ENCODE assay signal across 7 mouse cellular contexts in the genomic region with DNA sequence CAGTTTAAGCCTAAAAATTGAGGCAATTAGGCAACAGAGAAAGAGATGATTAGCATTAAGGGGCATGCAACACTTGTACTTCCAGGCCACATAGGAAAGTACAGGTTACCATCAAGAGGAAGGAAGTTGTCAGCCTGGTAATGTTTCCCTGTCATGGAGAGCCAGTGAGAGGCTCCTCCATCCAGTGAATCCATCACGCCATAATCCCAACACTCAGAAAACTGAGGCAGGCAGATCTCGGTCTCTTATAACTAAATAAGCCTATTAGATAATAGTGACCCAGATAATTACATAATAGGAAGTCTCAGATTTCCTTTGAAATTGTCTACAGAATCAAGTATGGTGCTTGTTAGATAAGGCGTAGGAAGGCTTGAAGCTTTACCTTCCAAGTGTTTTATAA. TPM values are rescaled to one million over a fixed set of nuclear protein-coding genes. Genes with fewer than 3 reads are reported as not detected.
DNase-seq lines count a peak whose midpoint lies in the region; ATAC-seq and TF ChIP-seq lines count a peak whose summit lies in the region.

No protein-coding gene starts in this region.

- no peaks in the 10 kb centered on the region for H3K27me3 ChIP-seq in hindbrain, embryonic 14.5 days (ENCODE audit: control insufficient read depth, insufficient read depth, low read length)
- no peaks in the 10 kb centered on the region for H3K27me3 ChIP-seq in hindbrain, embryonic 11.5 days (ENCODE audit: control insufficient read depth, insufficient read depth, low read length)
- no peaks in the 10 kb centered on the region for H3K27me3 ChIP-seq in midbrain, embryonic 14.5 days (ENCODE audit: control insufficient read depth, insufficient read depth, low read length)
- H3K27me3 ChIP-seq in midbrain, postnatal 0 days (ENCODE audit: insufficient read depth, low read length) = no peaks in the 10 kb centered on the region
- H3K27me3 ChIP-seq in stomach, embryonic 15.5 days (replicated peaks) = no peaks in the 10 kb centered on the region

- DNase-seq in hindbrain, embryonic 14.5 days (ENCODE audit: low spot score) = no peak
- no peak for DNase-seq in hindbrain, embryonic 11.5 days (ENCODE audit: low spot score)
- no peak for DNase-seq in midbrain, embryonic 14.5 days
- no peak for DNase-seq in midbrain, postnatal 0 days (ENCODE audit: low spot score)
- DNase-seq in induced T-regulatory cell, adult 2 months (ENCODE audit: low read depth) = peak; percentile 17
- no peak for DNase-seq in thymus, postnatal 14 days

- no peak for ATAC-seq in hindbrain, embryonic 14.5 days (ENCODE audit: low FRiP score)
- no peak for ATAC-seq in hindbrain, embryonic 11.5 days (ENCODE audit: low FRiP score)
- no peak for ATAC-seq in midbrain, embryonic 14.5 days (ENCODE audit: low FRiP score, low TSS enrichment)
- ATAC-seq in midbrain, postnatal 0 days (ENCODE audit: low FRiP score) = no peak
- ATAC-seq in stomach, embryonic 15.5 days (ENCODE audit: insufficient read depth, low FRiP score, low read depth) = no peak

- H3K4me1 ChIP-seq in hindbrain, embryonic 14.5 days (replicated peaks; ENCODE audit: control insufficient read depth, insufficient read depth, low read length) = 0 out of 2 replicates have a peak, but pooled peaks cover 6% of the 10 kb centered on the region
- H3K4me1 ChIP-seq in hindbrain, embryonic 11.5 days (replicated peaks; ENCODE audit: control insufficient read depth, insufficient read depth, low read length) = no peaks in the 10 kb centered on the region
- H3K4me1 ChIP-seq in midbrain, embryonic 14.5 days (ENCODE audit: control insufficient read depth, insufficient read depth, low read length) = 0 out of 2 replicates have a peak, but pooled peaks cover 4% of the 10 kb centered on the region
- H3K4me1 ChIP-seq in midbrain, postnatal 0 days (ENCODE audit: insufficient read depth, low read length) = no peaks in the 10 kb centered on the region
- 0 out of 2 replicates have a peak, but pooled peaks cover 5% of the 10 kb centered on the region for H3K4me1 ChIP-seq in stomach, embryonic 15.5 days

- H3K9me3 ChIP-seq in hindbrain, embryonic 14.5 days (ENCODE audit: control insufficient read depth, low read length) = no peaks in the 10 kb centered on the region
- H3K9me3 ChIP-seq in hindbrain, embryonic 11.5 days (ENCODE audit: control insufficient read depth, low read length) = no peaks in the 10 kb centered on the region
- H3K9me3 ChIP-seq in midbrain, embryonic 14.5 days (ENCODE audit: control insufficient read depth, low read length) = no peaks in the 10 kb centered on the region
- H3K9me3 ChIP-seq in midbrain, postnatal 0 days (ENCODE audit: low read length) = no peaks in the 10 kb centered on the region
- H3K9me3 ChIP-seq in stomach, embryonic 15.5 days = no peaks in the 10 kb centered on the region

- peak overlapping the region; percentile 40; the same call in 1 of the 2 replicates for H3K9ac ChIP-seq in hindbrain, embryonic 14.5 days
- H3K9ac ChIP-seq in hindbrain, embryonic 11.5 days (ENCODE audit: low read depth, low read length) = no peak overlapping the region
- no peak overlapping the region; the same call in 1 of the 2 replicates for H3K9ac ChIP-seq in midbrain, embryonic 14.5 days (replicated peaks; ENCODE audit: low read length)
- H3K9ac ChIP-seq in midbrain, postnatal 0 days (replicated peaks; ENCODE audit: low read length, poor library complexity, severe bottlenecking) = no peak overlapping the region
- H3K9ac ChIP-seq in stomach, embryonic 15.5 days = no peak overlapping the region

- 81% methylated on average over 3 of the region's 3 CpGs for WGBS in hindbrain, embryonic 14.5 days
- WGBS in hindbrain, embryonic 11.5 days = 87% methylated on average over 3 of the region's 3 CpGs
- 78% methylated on average over 3 of the region's 3 CpGs for WGBS in midbrain, embryonic 14.5 days
- WGBS in midbrain, postnatal 0 days = 74% methylated on average over 3 of the region's 3 CpGs
- 70% methylated on average over 3 of the region's 3 CpGs for WGBS in stomach, embryonic 15.5 days

- peak overlapping the region; percentile 36; the same call in 1 of the 2 replicates for H3K4me2 ChIP-seq in hindbrain, embryonic 14.5 days (replicated peaks)
- H3K4me2 ChIP-seq in hindbrain, embryonic 11.5 days (replicated peaks; ENCODE audit: low read depth, low read length) = no peak overlapping the region
- peak overlapping the region; percentile 33 for H3K4me2 ChIP-seq in midbrain, embryonic 14.5 days (ENCODE audit: low read length)
- H3K4me2 ChIP-seq in midbrain, postnatal 0 days (ENCODE audit: low read depth, low read length, poor library complexity, severe bottlenecking) = no peak overlapping the region
- H3K4me2 ChIP-seq in stomach, embryonic 15.5 days = peak overlapping the region; percentile 47; the same call in 1 of the 2 replicates

- no peak overlapping the region for H3K27ac ChIP-seq in hindbrain, embryonic 14.5 days
- H3K27ac ChIP-seq in hindbrain, embryonic 11.5 days (ENCODE audit: low read depth, low read length) = no peak overlapping the region
- H3K27ac ChIP-seq in midbrain, embryonic 14.5 days (replicated peaks; ENCODE audit: low read depth, low read length) = no peak overlapping the region
- H3K27ac ChIP-seq in midbrain, postnatal 0 days (ENCODE audit: low read depth, low read length) = no peak overlapping the region
- no peak overlapping the region for H3K27ac ChIP-seq in stomach, embryonic 15.5 days

- TF ChIP-seq CTCF in midbrain, postnatal 0 days (IDR thresholded peaks at IDR 0.05) = no peak

- H3K4me3 ChIP-seq in hindbrain, embryonic 14.5 days (replicated peaks; ENCODE audit: low read length) = peak overlapping the region; percentile 51; the same call in 1 of the 2 replicates
- H3K4me3 ChIP-seq in hindbrain, embryonic 11.5 days (ENCODE audit: low read depth, low read length) = no peak overlapping the region
- H3K4me3 ChIP-seq in midbrain, embryonic 14.5 days (replicated peaks; ENCODE audit: low read depth, low read length) = no peak overlapping the region
- H3K4me3 ChIP-seq in midbrain, postnatal 0 days (ENCODE audit: low read depth, low read length) = no peak overlapping the region
- no peak overlapping the region for H3K4me3 ChIP-seq in stomach, embryonic 15.5 days (replicated peaks)

- H3K36me3 ChIP-seq in hindbrain, embryonic 14.5 days (replicated peaks; ENCODE audit: control insufficient read depth, insufficient read depth) = no peaks in the 10 kb centered on the region
- no peaks in the 10 kb centered on the region for H3K36me3 ChIP-seq in hindbrain, embryonic 11.5 days (ENCODE audit: control insufficient read depth, insufficient read depth, low read length)
- H3K36me3 ChIP-seq in midbrain, embryonic 14.5 days (ENCODE audit: control insufficient read depth, insufficient read depth, low read length) = no peaks in the 10 kb centered on the region
- no peaks in the 10 kb centered on the region for H3K36me3 ChIP-seq in midbrain, postnatal 0 days (ENCODE audit: insufficient read depth, low read length)
- no peaks in the 10 kb centered on the region for H3K36me3 ChIP-seq in stomach, embryonic 15.5 days

RNA-seq across cellular contexts. Expression of a gene that starts 1.0 kb away (rescaled TPM):
- 139 and 145 TPM in 2 replicates for polyA plus RNA-seq in hindbrain, embryonic 14.5 days (2014; fragmentation: Nextera tagmentation; extraction: Ambion mirVana)
- polyA plus RNA-seq in hindbrain, embryonic 11.5 days (2014; fragmentation: Nextera tagmentation; extraction: Ambion mirVana) = 120 and 125 TPM in 2 replicates
- 118 and 127 TPM in 2 replicates for polyA plus RNA-seq in midbrain, embryonic 14.5 days (2014; fragmentation: Nextera tagmentation; extraction: Ambion mirVana)
- total RNA-seq in midbrain, postnatal 0 days (2014; rRNA removed) = 70.5 and 96.7 TPM in 2 replicates
- 149 and 150 TPM in 2 replicates for polyA plus RNA-seq in midbrain, postnatal 0 days (2015; fragmentation: Nextera tagmentation; extraction: Ambion mirVana)
- polyA plus RNA-seq in stomach, embryonic 15.5 days (2015; fragmentation: Nextera tagmentation; extraction: Ambion mirVana) = 101 and 117 TPM in 2 replicates

RNA-seq across cellular contexts. Expression of a gene that starts 14.3 kb away (rescaled TPM):
- polyA plus RNA-seq in hindbrain, embryonic 14.5 days (2014; fragmentation: Nextera tagmentation; extraction: Ambion mirVana) = 63.9 and 67.8 TPM in 2 replicates
- 93.5 and 96.3 TPM in 2 replicates for polyA plus RNA-seq in hindbrain, embryonic 11.5 days (2014; fragmentation: Nextera tagmentation; extraction: Ambion mirVana)
- polyA plus RNA-seq in midbrain, embryonic 14.5 days (2014; fragmentation: Nextera tagmentation; extraction: Ambion mirVana) = 85.1 and 85.2 TPM in 2 replicates
- total RNA-seq in midbrain, postnatal 0 days (2014; rRNA removed) = 25.2 and 25.6 TPM in 2 replicates
- polyA plus RNA-seq in midbrain, postnatal 0 days (2015; fragmentation: Nextera tagmentation; extraction: Ambion mirVana) = 80.6 and 81.7 TPM in 2 replicates
- polyA plus RNA-seq in stomach, embryonic 15.5 days (2015; fragmentation: Nextera tagmentation; extraction: Ambion mirVana) = 70.9 TPM in 2 replicates

RNA-seq across cellular contexts. Expression of a gene that starts 23.9 kb away (rescaled TPM):
- polyA plus RNA-seq in hindbrain, embryonic 14.5 days (2014; fragmentation: Nextera tagmentation; extraction: Ambion mirVana) = 10.3 and 11.2 TPM in 2 replicates
- 10.2 and 11.3 TPM in 2 replicates for polyA plus RNA-seq in hindbrain, embryonic 11.5 days (2014; fragmentation: Nextera tagmentation; extraction: Ambion mirVana)
- 8.6 and 10.8 TPM in 2 replicates for polyA plus RNA-seq in midbrain, embryonic 14.5 days (2014; fragmentation: Nextera tagmentation; extraction: Ambion mirVana)
- total RNA-seq in midbrain, postnatal 0 days (2014; rRNA removed) = 6.7 and 8.9 TPM in 2 replicates
- polyA plus RNA-seq in midbrain, postnatal 0 days (2015; fragmentation: Nextera tagmentation; extraction: Ambion mirVana) = 9.4 and 10.9 TPM in 2 replicates
- polyA plus RNA-seq in stomach, embryonic 15.5 days (2015; fragmentation: Nextera tagmentation; extraction: Ambion mirVana) = 4.5 and 6.5 TPM in 2 replicates

Comparison
In these comparisons a context has a peak if more than half of its experiments do, and no peak if none do; other contexts are left out.
1. H3K4me2 ChIP-seq: peak in hindbrain, embryonic 14.5 days (single experiment), midbrain, embryonic 14.5 days (single experiment) and stomach, embryonic 15.5 days (single experiment); none in hindbrain, embryonic 11.5 days (single experiment) and midbrain, postnatal 0 days (single experiment).